Mouse (Mus musculus): ENCODE data around the gene a.
A peak's percentile ranks its signal among the peaks of the same experiment; 100 is the strongest.
"Not testable (repeated sequence)": the region's sequence is repeated elsewhere in the genome, so short reads cannot be mapped to it uniquely, and the experiment has no call there.

The a gene

GRCm38 (mm10) chr2:155052681-155053080, 261.5 kb downstream of the a start:
- peak; percentile 76 for DNase-seq (ENCODE audit: low read depth, low spot score)

GRCm38 (mm10) chr2:155053512-155053911, 262.3 kb downstream of the a start:
- not testable (repeated sequence) for DNase-seq (ENCODE audit: low read depth, low spot score)

- DNase-seq (ENCODE audit: low read depth, low spot score) = no peak
Observed at GRCm38 (mm10) chr2:155054672-155055071, 263.5 kb downstream of the a start.

- DNase-seq (ENCODE audit: low read depth, low spot score) = no peak
Observed at GRCm38 (mm10) chr2:155056076-155056578, 264.9 kb downstream of the a start.

- no peak for DNase-seq (ENCODE audit: low read depth, low spot score)
Observed at GRCm38 (mm10) chr2:155057361-155057760, 266.2 kb downstream of the a start.

- DNase-seq (ENCODE audit: low read depth, low spot score) = peak; percentile 67
Observed at GRCm38 (mm10) chr2:155071027-155071426, 279.8 kb downstream of the a start.

- no peak for DNase-seq (ENCODE audit: low read depth, low spot score)
Observed at GRCm38 (mm10) chr2:155072353-155073145, 281.3 kb downstream of the a start.

- DNase-seq (ENCODE audit: low read depth, low spot score) = no peak
Observed at GRCm38 (mm10) chr2:155073347-155073746, 282.1 kb downstream of the a start.

- DNase-seq (ENCODE audit: low read depth, low spot score) = peak; percentile 96
Observed at GRCm38 (mm10) chr2:155073978-155074765, 283.0 kb downstream of the a start, which contains the start of gene Ahcy. Gene Ahcy, minus strand, starts transcription at chr2:155074497.

- DNase-seq (ENCODE audit: low read depth, low spot score) = peak; percentile 72
Observed at GRCm38 (mm10) chr2:155074766-155075330, 283.6 kb downstream of the a start.

- DNase-seq (ENCODE audit: low read depth, low spot score) = no peak
Observed at GRCm38 (mm10) chr2:155075649-155076048, 284.4 kb downstream of the a start.

GRCm38 (mm10) chr2:155079500-155080178, 288.4 kb downstream of the a start:
- DNase-seq (ENCODE audit: low read depth, low spot score) = no peak

- DNase-seq (ENCODE audit: low read depth, low spot score) = no peak
Observed at GRCm38 (mm10) chr2:155080179-155080530, 289.0 kb downstream of the a start.

- no peak for DNase-seq (ENCODE audit: low read depth, low spot score)
Observed at GRCm38 (mm10) chr2:155081056-155081455, 289.9 kb downstream of the a start.

- peak; percentile 70 for DNase-seq (ENCODE audit: low read depth, low spot score)
Observed at GRCm38 (mm10) chr2:155082121-155082803, 291.1 kb downstream of the a start.

GRCm38 (mm10) chr2:155084546-155084945, 293.3 kb downstream of the a start:
- no peak for DNase-seq (ENCODE audit: low read depth, low spot score)

GRCm38 (mm10) chr2:155086328-155086727, 295.1 kb downstream of the a start:
- DNase-seq (ENCODE audit: low read depth, low spot score) = no peak

GRCm38 (mm10) chr2:155088264-155088663, 297.1 kb downstream of the a start:
- DNase-seq (ENCODE audit: low read depth, low spot score) = no peak

- DNase-seq (ENCODE audit: low read depth, low spot score) = no peak
Observed at GRCm38 (mm10) chr2:155090909-155091742, 299.9 kb downstream of the a start.

- no peak for DNase-seq (ENCODE audit: low read depth, low spot score)
Observed at GRCm38 (mm10) chr2:155091743-155092075, 300.5 kb downstream of the a start.
